Mouse (Mus musculus) E14TG2a.4 (cell line): ENCODE data around the gene Hist1h2af.
"Not testable (repeated sequence)": the region's sequence is repeated elsewhere in the genome, so short reads cannot be mapped to it uniquely, and the experiment has no call there.

Experiments
- H3K27me3 ChIP-seq: 2 replicates; pipeline ENCODE4 v1.6.1; 2014; ENCODE audit warnings: low read length, control low read depth; ENCODE audit not compliant: insufficient read depth
- H3K36me3 ChIP-seq: 2 replicates; pipeline ENCODE4 v1.6.1; 2014; ENCODE audit warnings: low read length, control low read depth; ENCODE audit not compliant: insufficient read depth
- H3K4me1 ChIP-seq: replicated peaks from 2 replicates; pipeline ENCODE4 v1.6.1; 2014; ENCODE audit warnings: low read depth, low read length, control low read depth
- H3K4me3 ChIP-seq: replicated peaks from 2 replicates; pipeline ENCODE4 v1.5.1; 2014; ENCODE audit warnings: mild to moderate bottlenecking, low read length
- H3K9me3 ChIP-seq: 2 replicates; pipeline ENCODE4 v1.6.1; 2014; ENCODE audit warnings: low read length, control low read depth
- CTCF ChIP-seq: conservative IDR thresholded peaks from 2 replicates; pipeline ENCODE4 v1.5.1; 2014; ENCODE audit warnings: low read length
- NANOG ChIP-seq: IDR thresholded peaks from 2 replicates; pipeline ENCODE4 v1.6.1; 2014; ENCODE audit warnings: borderline replicate concordance, low read length, mixed read lengths
- POU5F1 ChIP-seq: IDR thresholded peaks from 2 replicates; pipeline ENCODE4 v1.6.1; 2014; ENCODE audit warnings: low read length, borderline replicate concordance

Gene Hist1h2af

GRCm38 (mm10) chr13:23533560-23534367 is at the start of gene Hist1h2af:
Gene Hist1h2af, plus strand, starts transcription at chr13:23533906.
- not testable (repeated sequence) for H3K9me3 ChIP-seq, H3K36me3 ChIP-seq, H3K27me3 ChIP-seq
- Histone ChIP-seq H3K4me3 (peak within 1 kb of the TSS; percentile 83), H3K4me1 (peaks cover 37% of the 10 kb centered on the region)

DNA sequence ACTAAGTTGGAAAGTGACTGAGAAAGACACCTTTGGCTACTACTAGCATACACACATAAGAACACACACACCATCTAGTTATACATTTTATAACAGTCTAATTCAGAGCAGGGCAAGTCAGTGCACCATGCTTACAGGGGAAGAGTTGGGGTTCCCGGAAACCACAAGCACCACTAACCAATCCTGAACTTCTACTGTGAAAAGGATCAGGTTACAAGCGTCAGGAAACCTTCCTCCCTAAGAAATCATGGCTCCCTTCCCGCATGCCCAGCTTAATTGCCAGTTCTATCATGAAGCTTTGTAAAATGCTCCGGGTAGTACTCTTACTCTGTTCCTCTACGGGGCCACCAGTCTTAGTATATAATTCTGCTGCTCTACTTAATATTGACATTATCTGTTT is 48.4 kb upstream of the Hist1h2af start:
- H3K9me3 ChIP-seq = no peaks in the 10 kb centered on the region
- no peak for TF ChIP-seq NANOG
- no peak for TF ChIP-seq CTCF
- no peak for TF ChIP-seq POU5F1

DNA sequence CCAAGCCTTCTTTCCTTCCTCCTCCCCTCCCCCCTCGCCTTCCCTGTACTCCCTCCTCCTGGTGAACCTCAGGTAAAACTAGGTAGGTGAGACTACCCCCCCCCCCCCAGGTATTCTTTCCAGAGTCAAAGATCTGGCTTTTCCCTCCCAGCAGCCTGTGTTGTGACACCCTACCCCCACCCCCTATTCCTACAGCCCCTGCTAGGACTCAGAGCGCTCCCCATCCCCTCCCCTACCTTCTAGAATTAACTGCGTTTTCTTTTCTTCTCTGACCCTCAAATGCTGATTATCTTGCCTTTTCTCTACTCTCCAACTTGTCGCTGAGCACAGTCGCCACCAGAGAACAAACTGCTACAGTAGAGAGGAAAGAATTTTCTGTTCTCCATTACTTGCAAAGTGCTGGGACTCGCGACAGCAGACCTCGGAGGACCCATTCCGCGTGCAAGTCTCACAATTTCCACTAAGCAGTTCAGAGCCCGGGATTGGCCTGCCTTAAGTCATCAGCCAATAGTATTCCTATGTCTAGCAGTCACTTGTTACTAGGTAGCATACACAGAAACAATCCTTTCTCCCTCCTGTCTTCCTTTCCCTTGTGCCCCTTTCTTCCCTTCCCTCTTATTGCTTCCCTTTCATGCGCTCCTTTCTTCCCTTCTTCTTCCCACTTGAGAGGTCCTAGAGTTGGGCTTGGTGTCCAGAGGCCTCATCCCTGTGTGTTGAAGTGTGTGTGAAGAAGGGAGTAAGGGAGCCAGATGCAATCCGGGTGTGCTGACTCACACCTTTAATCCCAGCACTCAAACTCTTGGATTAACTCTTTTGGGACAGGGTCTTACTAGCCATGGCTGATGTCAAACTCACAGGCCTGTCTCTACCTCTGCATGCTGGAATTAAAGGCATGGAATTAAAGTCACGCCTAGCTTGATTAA is 45.0 kb upstream of the Hist1h2af start, which contains the start of gene Btn2a2:
TSS of gene Btn2a2 (minus strand) at position 458 of the 923 bp plus-strand sequence.
- Histone ChIP-seq H3K4me1 (peaks cover 74% of the 10 kb centered on the region), H3K4me3 (no peak within 1 kb of the TSS; the same call in 1 of the 2 replicates), H3K36me3 (no peaks in the 10 kb centered on the region), H3K27me3 (peaks cover 14% of the 10 kb centered on the region), H3K9me3 (no peaks in the 10 kb centered on the region)
- TF ChIP-seq CTCF = no peak
- TF ChIP-seq NANOG = no peak
- TF ChIP-seq POU5F1 = no peak

More for the DNA sequence above, 48.4 kb upstream of the Hist1h2af start:
- Histone ChIP-seq H3K36me3 (no peaks in the 10 kb centered on the region), H3K27me3 (peaks cover 28% of the 10 kb centered on the region), H3K4me3 (no peak overlapping the region), H3K4me1 (peaks cover 45% of the 10 kb centered on the region)

GRCm38 (mm10) chr13:23490863-23491262 is 42.8 kb upstream of the Hist1h2af start:
- peaks cover 77% of the 10 kb centered on the region for H3K4me1 ChIP-seq
- H3K36me3 ChIP-seq = no peaks in the 10 kb centered on the region
- TF ChIP-seq POU5F1 (no peak), CTCF (no peak), NANOG (no peak)
- no peak overlapping the region for H3K4me3 ChIP-seq
- H3K27me3 ChIP-seq = peaks cover 14% of the 10 kb centered on the region
- no peaks in the 10 kb centered on the region for H3K9me3 ChIP-seq

DNA sequence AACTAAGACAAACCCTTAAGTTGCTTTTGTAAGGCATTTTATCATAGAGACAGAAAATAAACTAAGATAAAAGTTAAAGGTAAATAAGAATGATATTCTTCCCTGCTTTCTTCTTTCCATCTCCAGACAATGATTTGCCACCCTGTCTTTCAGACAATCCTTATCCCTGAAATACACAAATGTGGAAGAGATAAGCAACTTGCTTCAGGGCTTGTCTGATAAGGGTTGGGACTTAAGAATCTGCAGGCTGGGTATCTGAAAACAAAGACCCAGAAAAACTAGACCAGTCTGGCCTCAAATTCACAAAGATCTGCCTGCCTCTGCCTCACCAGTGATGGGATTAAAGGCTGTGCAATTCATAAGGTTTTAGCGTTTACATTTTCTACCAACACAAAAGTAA is 42.4 kb upstream of the Hist1h2af start:
- peaks cover 77% of the 10 kb centered on the region for H3K4me1 ChIP-seq
- no peak for TF ChIP-seq NANOG
- TF ChIP-seq POU5F1 = no peak
- no peak for TF ChIP-seq CTCF
- H3K36me3 ChIP-seq = no peaks in the 10 kb centered on the region
- H3K4me3 ChIP-seq = no peak overlapping the region
- no peaks in the 10 kb centered on the region for H3K9me3 ChIP-seq
- H3K27me3 ChIP-seq = peaks cover 14% of the 10 kb centered on the region

DNA sequence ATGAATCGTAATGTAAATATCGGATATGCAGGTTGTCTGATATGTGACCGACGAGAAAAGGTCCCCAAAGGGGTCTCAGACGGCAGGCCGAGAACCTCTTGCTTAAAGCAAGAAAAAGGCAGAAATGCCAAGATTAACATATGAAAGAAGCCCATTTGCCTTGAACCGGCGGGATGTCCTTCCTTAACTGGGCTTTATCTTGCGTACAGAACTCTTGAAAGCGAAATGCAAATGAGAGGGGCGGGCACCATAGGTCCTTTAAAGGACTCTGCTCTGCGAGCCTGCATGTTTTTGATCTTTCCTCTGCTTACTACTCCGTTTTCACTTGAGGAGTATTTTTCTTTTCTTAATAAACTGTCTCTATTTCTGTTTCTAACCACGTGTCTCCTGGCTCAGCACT is 41.7 kb upstream of the Hist1h2af start:
- peak overlapping the region; percentile 41 for H3K4me3 ChIP-seq
- H3K27me3 ChIP-seq = peaks cover 10% of the 10 kb centered on the region
- peaks cover 75% of the 10 kb centered on the region for H3K4me1 ChIP-seq
- TF ChIP-seq POU5F1 = peak; percentile 58; the same call in 1 of the 2 replicates
- TF ChIP-seq CTCF = no peak
- peak; percentile 75; the same call in 1 of the 2 replicates for TF ChIP-seq NANOG
- H3K36me3 ChIP-seq = no peaks in the 10 kb centered on the region
- no peaks in the 10 kb centered on the region for H3K9me3 ChIP-seq

GRCm38 (mm10) chr13:23495526-23495925 is 38.2 kb upstream of the Hist1h2af start:
- Histone ChIP-seq H3K4me3 (peak overlapping the region; percentile 32; the same call in 1 of the 2 replicates), H3K9me3 (no peaks in the 10 kb centered on the region), H3K27me3 (no peaks in the 10 kb centered on the region), H3K4me1 (peaks cover 71% of the 10 kb centered on the region), H3K36me3 (no peaks in the 10 kb centered on the region)
- TF ChIP-seq CTCF (no peak), POU5F1 (no peak), NANOG (no peak)

- H3K27me3 ChIP-seq = no peaks in the 10 kb centered on the region
- H3K4me3 ChIP-seq = peak overlapping the region; percentile 76
- no peak for TF ChIP-seq CTCF
- TF ChIP-seq NANOG = no peak
- TF ChIP-seq POU5F1 = no peak
- H3K36me3 ChIP-seq = no peaks in the 10 kb centered on the region
- H3K9me3 ChIP-seq = no peaks in the 10 kb centered on the region
- H3K4me1 ChIP-seq = peaks cover 70% of the 10 kb centered on the region
Measured at GRCm38 (mm10) chr13:23497656-23498321, 35.9 kb upstream of the Hist1h2af start.
